Mouse (Mus musculus) CH12.LX (cell line): ENCODE measurements around the gene Pik3ip1. TPM values are rescaled to one million over a fixed set of nuclear protein-coding genes. Genes with fewer than 3 reads are reported as not detected.

Source experiments
- DNase-seq: peaks from one replicate; pipeline ENCODE4 v3.0.0-alpha.2; 2013; ENCODE audit errors: extremely low read depth
- H3K27ac ChIP-seq: 2 replicates; pipeline ENCODE4 v1.5.1; 2012; ENCODE audit warnings: low read depth, mild to moderate bottlenecking, control low read depth, moderate library complexity; ENCODE audit not compliant: insufficient read depth
- H3K27me3 ChIP-seq: replicated peaks from 2 replicates; pipeline ENCODE3; 2012; ENCODE audit warnings: inconsistent platforms
- H3K36me3 ChIP-seq, 2 experiments: replicated peaks in 1 of 2; 2 replicates each; pipeline versions ENCODE3 to v1.6.1; 2012; ENCODE audit warnings: inconsistent platforms in 1 of 2, low read length in 1 of 2, mild to moderate bottlenecking in 1 of 2, mixed read lengths in 1 of 2, moderate library complexity in 1 of 2; ENCODE audit not compliant: control insufficient read depth in 1 of 2, insufficient read depth in 1 of 2
- H3K4me1 ChIP-seq, 2 experiments: 2 replicates each; pipeline ENCODE4 v1.6.1; 2012; ENCODE audit warnings: inconsistent platforms in 1 of 2, moderate library complexity in 1 of 2; ENCODE audit not compliant: insufficient read depth in 2 of 2, control insufficient read depth in 1 of 2
- H3K4me2 ChIP-seq: 2 replicates; pipeline ENCODE4 v1.6.1; 2012; ENCODE audit warnings: low read depth, mild to moderate bottlenecking, control low read depth; ENCODE audit not compliant: poor library complexity, insufficient read depth, severe bottlenecking
- H3K4me3 ChIP-seq, 3 experiments: fragments of 150-350 bp in 1 of 3; sonication (generic) in 1 of 3; replicated peaks in 1 of 3; 2 replicates each; pipeline versions ENCODE3 to v1.5.1; 2011 to 2012; ENCODE audit warnings: low read depth in 2 of 3, low read length in 2 of 3, mild to moderate bottlenecking in 2 of 3, moderate library complexity in 2 of 3, control low read depth in 1 of 3, improper control_type of control experiment in 1 of 3, inconsistent platforms in 1 of 3, mixed read lengths in 1 of 3; ENCODE audit not compliant: poor library complexity in 1 of 3
- H3K79me2 ChIP-seq: replicated peaks from 2 replicates; pipeline ENCODE4 v1.6.1; 2012; ENCODE audit warnings: mild to moderate bottlenecking, moderate library complexity; ENCODE audit not compliant: control insufficient read depth, poor library complexity, insufficient read depth, severe bottlenecking; ENCODE audit errors: extremely low read depth
- H3K9ac ChIP-seq: 2 replicates; pipeline ENCODE4 v1.6.1; 2012; ENCODE audit warnings: low read depth, mild to moderate bottlenecking, control low read depth, moderate library complexity; ENCODE audit not compliant: insufficient read depth
- H3K9me3 ChIP-seq: replicated peaks from 2 replicates; pipeline ENCODE3; 2012; ENCODE audit warnings: low read length, inconsistent platforms, mixed read lengths
- BHLHE40 ChIP-seq: IDR thresholded peaks from 2 replicates; pipeline ENCODE4 v1.6.1; 2011; ENCODE audit warnings: mild to moderate bottlenecking, low read depth, low read length, improper control_type of control experiment
- CHD1 ChIP-seq: IDR thresholded peaks from 2 replicates; pipeline ENCODE4 v1.6.1; 2012; ENCODE audit warnings: low read depth, low read length, improper control_type of control experiment, inconsistent platforms
- CHD2 ChIP-seq: IDR thresholded peaks from 2 replicates; pipeline ENCODE4 v1.6.1; 2011; ENCODE audit warnings: low read length, improper control_type of control experiment
- CTCF ChIP-seq, 2 experiments: IDR thresholded peaks in 1 of 2; conservative IDR thresholded peaks in 1 of 2; 2 replicates each; pipeline ENCODE4 v1.5.1; 2011 to 2012; ENCODE audit warnings: low read depth in 2 of 2, low read length in 2 of 2, improper control_type of control experiment in 1 of 2, inconsistent platforms in 1 of 2, mild to moderate bottlenecking in 1 of 2, moderate library complexity in 1 of 2
- E2F4 ChIP-seq: IDR thresholded peaks from 2 replicates; pipeline ENCODE4 v1.6.1; 2011; ENCODE audit warnings: low read depth, low read length, improper control_type of control experiment; ENCODE audit not compliant: insufficient replicate concordance
- ELF1 ChIP-seq: IDR thresholded peaks from 2 replicates; pipeline ENCODE4 v1.6.1; 2014; ENCODE audit warnings: low read depth, mild to moderate bottlenecking, inconsistent platforms, low read length, improper control_type of control experiment
- EP300 ChIP-seq: IDR thresholded peaks from 2 replicates; pipeline ENCODE4 v1.6.1; 2011; ENCODE audit warnings: low read length, improper control_type of control experiment
- ETS1 ChIP-seq: conservative IDR thresholded peaks from 2 replicates; pipeline ENCODE4 v1.6.1; 2012; ENCODE audit warnings: low read depth, mild to moderate bottlenecking, inconsistent platforms, low read length, improper control_type of control experiment, moderate library complexity
- GABPA ChIP-seq: IDR thresholded peaks from 2 replicates; pipeline ENCODE4 v1.6.1; 2012; ENCODE audit warnings: low read depth, low read length, improper control_type of control experiment, inconsistent platforms; ENCODE audit not compliant: insufficient replicate concordance
- HCFC1 ChIP-seq: IDR thresholded peaks from 2 replicates; pipeline ENCODE4 v1.6.1; 2012; ENCODE audit warnings: low read depth, mild to moderate bottlenecking, inconsistent platforms, low read length, improper control_type of control experiment
- IRF4 ChIP-seq: IDR thresholded peaks from 2 replicates; pipeline ENCODE4 v1.6.1; 2014; ENCODE audit warnings: low read depth, mild to moderate bottlenecking, inconsistent platforms, low read length, improper control_type of control experiment
- JUN ChIP-seq: IDR thresholded peaks from 2 replicates; pipeline ENCODE4 v1.6.1; 2011; ENCODE audit warnings: low read depth, mild to moderate bottlenecking, low read length, improper control_type of control experiment, moderate library complexity; ENCODE audit not compliant: insufficient read depth
- JUND ChIP-seq: conservative IDR thresholded peaks from 2 replicates; pipeline ENCODE4 v1.6.1; 2011; ENCODE audit warnings: low read depth, low read length, improper control_type of control experiment
- KAT2A ChIP-seq: IDR thresholded peaks from 2 replicates; pipeline ENCODE4 v1.6.1; 2012; ENCODE audit warnings: low read length, improper control_type of control experiment, inconsistent platforms; ENCODE audit not compliant: insufficient replicate concordance
- MAFK ChIP-seq: IDR thresholded peaks from 2 replicates; pipeline ENCODE4 v1.6.1; 2011; ENCODE audit warnings: low read length, improper control_type of control experiment; ENCODE audit not compliant: insufficient replicate concordance
- MAX ChIP-seq: IDR thresholded peaks from 2 replicates; pipeline ENCODE4 v1.6.1; 2011; ENCODE audit warnings: low read length, improper control_type of control experiment
- MAZ ChIP-seq: IDR thresholded peaks from 2 replicates; pipeline ENCODE4 v1.6.1; 2012; ENCODE audit warnings: low read depth, mild to moderate bottlenecking, inconsistent platforms, low read length, improper control_type of control experiment, moderate library complexity
- MEF2A ChIP-seq: IDR thresholded peaks from 2 replicates; pipeline ENCODE4 v1.6.1; 2014; ENCODE audit warnings: low read depth, mild to moderate bottlenecking, inconsistent platforms, low read length, improper control_type of control experiment, borderline replicate concordance
- MXI1 ChIP-seq: IDR thresholded peaks from 2 replicates; pipeline ENCODE4 v1.6.1; 2011; ENCODE audit warnings: mild to moderate bottlenecking, low read depth, low read length, improper control_type of control experiment
- MYC ChIP-seq: IDR thresholded peaks from 2 replicates; pipeline ENCODE4 v1.6.1; 2011; ENCODE audit warnings: low read depth, mild to moderate bottlenecking, improper control_type of control experiment, low read length
- NELFE ChIP-seq: IDR thresholded peaks from 2 replicates; pipeline ENCODE4 v1.6.1; 2011; ENCODE audit warnings: low read depth, low read length, improper control_type of control experiment
- NRF1 ChIP-seq: IDR thresholded peaks from 2 replicates; pipeline ENCODE4 v1.6.1; 2014; ENCODE audit warnings: low read depth, mild to moderate bottlenecking, inconsistent platforms, low read length, improper control_type of control experiment, moderate library complexity
- PAX5 ChIP-seq: IDR thresholded peaks from 2 replicates; pipeline ENCODE4 v1.6.1; 2012; ENCODE audit warnings: low read length, inconsistent platforms, mixed read lengths
- POLR2A ChIP-seq: IDR thresholded peaks from 2 replicates; pipeline ENCODE4 v1.6.1; 2011; ENCODE audit warnings: low read depth, mild to moderate bottlenecking, improper control_type of control experiment, low read length
- POLR2AphosphoS2 ChIP-seq: IDR thresholded peaks from 2 replicates; pipeline ENCODE4 v1.6.1; 2011; ENCODE audit warnings: low read depth, low read length, improper control_type of control experiment
- RAD21 ChIP-seq: IDR thresholded peaks from 2 replicates; pipeline ENCODE4 v1.6.1; 2011; ENCODE audit warnings: low read depth, mild to moderate bottlenecking, low read length, improper control_type of control experiment, moderate library complexity
- RCOR1 ChIP-seq: conservative IDR thresholded peaks from 2 replicates; pipeline ENCODE4 v1.6.1; 2012; ENCODE audit warnings: low read depth, mild to moderate bottlenecking, inconsistent platforms, low read length, improper control_type of control experiment
- SIN3A ChIP-seq: IDR thresholded peaks from 2 replicates; pipeline ENCODE4 v1.6.1; 2012; ENCODE audit warnings: low read length, improper control_type of control experiment, inconsistent platforms
- SMC3 ChIP-seq: IDR thresholded peaks from 2 replicates; pipeline ENCODE4 v1.6.1; 2011; ENCODE audit warnings: low read depth, low read length, improper control_type of control experiment
- TBP ChIP-seq: conservative IDR thresholded peaks from 2 replicates; pipeline ENCODE4 v1.6.1; 2011; ENCODE audit warnings: low read depth, low read length, improper control_type of control experiment
- TCF12 ChIP-seq: IDR thresholded peaks from 2 replicates; pipeline ENCODE4 v1.6.1; 2014; ENCODE audit warnings: low read depth, mild to moderate bottlenecking, inconsistent platforms, low read length, improper control_type of control experiment
- UBTF ChIP-seq: IDR thresholded peaks from 2 replicates; pipeline ENCODE4 v1.6.1; 2012; ENCODE audit warnings: low read depth, mild to moderate bottlenecking, inconsistent platforms, low read length, improper control_type of control experiment, moderate library complexity
- USF1 ChIP-seq: IDR thresholded peaks from 2 replicates; pipeline ENCODE4 v1.6.1; 2014; ENCODE audit warnings: low read depth, mild to moderate bottlenecking, inconsistent platforms, low read length, improper control_type of control experiment
- USF2 ChIP-seq: conservative IDR thresholded peaks from 2 replicates; pipeline ENCODE4 v1.6.1; 2011; ENCODE audit warnings: low read depth, low read length, improper control_type of control experiment
- ZC3H11A ChIP-seq: IDR thresholded peaks from 2 replicates; pipeline ENCODE4 v1.6.1; 2012; ENCODE audit warnings: low read depth, mild to moderate bottlenecking, inconsistent platforms, low read length, improper control_type of control experiment
- ZKSCAN1 ChIP-seq: IDR thresholded peaks from 2 replicates; pipeline ENCODE4 v1.6.1; 2012; ENCODE audit warnings: low read depth, inconsistent platforms, low read length, improper control_type of control experiment, borderline replicate concordance
- ZMIZ1 ChIP-seq: IDR thresholded peaks from 2 replicates; pipeline ENCODE4 v1.6.1; 2012; ENCODE audit warnings: low read depth, mild to moderate bottlenecking, inconsistent platforms, low read length, improper control_type of control experiment
- ZNF384 ChIP-seq: IDR thresholded peaks from 2 replicates; pipeline ENCODE4 v1.6.1; 2012; ENCODE audit warnings: low read depth, low read length, improper control_type of control experiment, inconsistent platforms
- dilution Hi-C: fragments of 300-500 bp; cut with MboI; formaldehyde crosslinking; loops from 2 replicates; pipeline ENCODE4 v1.14.3; 2020; ENCODE audit warnings: low sequenced_read_pairs; ENCODE audit not compliant: extremely low pct_unique_long_range_greater_than_20kb, extremely low pct_ligation_motif_present
- in situ Hi-C: fragments of 300-500 bp; cut with MboI; formaldehyde crosslinking; loops from 3 replicates; pipeline ENCODE4 v1.14.3; 2019; ENCODE audit warnings: low sequenced_read_pairs, low pct_ligation_motif_present, low pct_unique_long_range_greater_than_20kb, mixed read lengths
- polyA plus RNA-seq: library from polyadenylated mRNA; unstranded; fragments of >175 nt; gene quantifications from 2 replicates; pipeline ENCODE4 v1.2.1, GENCODE M21; 2012; ENCODE audit warnings: low read depth; ENCODE audit not compliant: insufficient read length
- total RNA-seq, 2 experiments: library from RNA; depleted of rRNA; stranded (reverse); fragments of 300-350 nt in 1 of 2; fragments of >200 nt in 1 of 2; gene quantifications; 2 replicates each; pipeline ENCODE4 v1.2.3; 2012 to 2014

Gene Pik3ip1
- total and polyA plus RNA-seq, 3 experiments: 0.39 to 2.6 (median 1.3) TPM

DNA sequence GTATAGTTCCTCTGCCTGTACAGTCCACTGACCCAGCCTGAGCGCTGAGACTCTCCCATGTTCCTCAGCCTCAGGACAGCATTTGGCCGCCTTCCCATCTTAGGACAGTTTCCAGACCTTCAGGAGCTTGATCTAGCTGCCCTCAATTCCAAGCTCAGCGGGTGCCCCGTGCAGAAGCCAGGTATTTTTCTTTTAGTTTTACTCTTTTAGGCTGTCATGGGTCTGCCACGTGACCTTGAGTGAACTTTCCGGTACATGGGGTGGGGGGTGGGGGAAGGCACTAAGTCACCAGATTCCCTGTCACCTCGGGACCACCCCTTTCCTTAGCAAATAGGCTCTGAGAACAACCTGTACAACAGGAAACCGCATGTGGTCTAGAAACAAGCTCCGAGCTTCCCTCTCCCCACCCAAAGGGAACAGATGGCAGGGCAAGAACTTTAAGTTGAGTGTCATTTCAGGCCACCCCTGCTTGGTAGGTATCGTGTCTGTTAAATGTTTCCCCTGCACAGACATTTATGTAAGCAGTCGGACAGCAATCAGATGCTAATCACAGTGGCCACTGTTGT lies 5.5 kb downstream of the Pik3ip1 start:
- peak; percentile 79 for DNase-seq
- Histone ChIP-seq H3K4me3 (peak overlapping the region in 2 of 3 experiments; percentile 7 to 16), H3K27ac (peak overlapping the region; percentile 30), H3K9ac (peak overlapping the region; percentile 17; the same call in 1 of the 2 replicates), H3K4me1 (peaks cover 18 to 53% of the 10 kb centered on the region in 2 experiments), H3K36me3 (peaks cover 0 to 4% of the 10 kb centered on the region in 2 experiments), H3K4me2 (peak overlapping the region; percentile 67), H3K9me3 (peaks cover 8% of the 10 kb centered on the region), H3K27me3 (no peaks in the 10 kb centered on the region), H3K79me2 (no peaks in the 10 kb centered on the region)
- dilution Hi-C loops (no loop called here), in situ Hi-C loops (no loop called here)
- TF ChIP-seq HCFC1 (no peak), RAD21 (no peak), KAT2A (no peak), CHD1 (no peak), PAX5 (no peak), ZMIZ1 (no peak), MYC (no peak), MAX (peak; percentile 75), MXI1 (peak; percentile 76; the same call in 1 of the 2 replicates), ETS1 (peak; percentile 67; the same call in 1 of the 2 replicates), MAFK (no peak), ZC3H11A (no peak), E2F4 (no peak), USF2 (peak; percentile 68), CHD2 (peak; percentile 43), JUND (no peak), NRF1 (no peak), ZKSCAN1 (no peak), CTCF (conservative IDR thresholded peaks at IDR 0.05 in 1 of 2, IDR thresholded peaks at IDR 0.05 in 1 of 2; ENCODE audit: low read depth in 2 of 2, low read length in 2 of 2) (no peak), RCOR1 (0 out of 2 replicates have a peak, but pooled peaks have one; percentile 22), TBP (no peak), ZNF384 (no peak), MEF2A (0 out of 2 replicates have a peak, but pooled peaks have one; percentile 25), POLR2A (0 out of 2 replicates have a peak, but pooled peaks have one; percentile 23), TCF12 (peak; percentile 56; the same call in 1 of the 2 replicates), SIN3A (no peak), POLR2AphosphoS2 (no peak), UBTF (no peak; the same call in 1 of the 2 replicates), IRF4 (no peak), EP300 (peak; percentile 64), SMC3 (no peak), GABPA (no peak), MAZ (no peak), NELFE (no peak), ELF1 (no peak), JUN (no peak), USF1 (peak; percentile 81), BHLHE40 (peak; percentile 89)
